Mouse (Mus musculus): Measurements from ENCODE around the gene Itk. TPM values are rescaled to one million over a fixed set of nuclear protein-coding genes. Genes with fewer than 3 reads are reported as not detected.

Gene Itk
- polyA plus RNA-seq, 1 experiment from 2014 or later: not detected

- H3K27me3 ChIP-seq (replicated peaks): no peaks in the 10 kb centered on the region
- no peak for ATAC-seq
- no peak overlapping the region for H3K4me2 ChIP-seq
- no peaks in the 10 kb centered on the region for H3K36me3 ChIP-seq
- H3K9ac ChIP-seq: no peak overlapping the region
- 81% methylated on average over 23 of the region's 23 CpGs for WGBS (ENCODE audit: insufficient replicate concordance)
- H3K4me3 ChIP-seq: no peak overlapping the region
- no peaks in the 10 kb centered on the region for H3K9me3 ChIP-seq (replicated peaks)
- H3K4me1 ChIP-seq: peaks cover 14% of the 10 kb centered on the region; the same call in 1 of the 2 replicates
- H3K27ac ChIP-seq: no peak overlapping the region
Observed at GRCm38 (mm10) chr11:46301579-46302248, 87.6 kb downstream of the Itk start.

DNA sequence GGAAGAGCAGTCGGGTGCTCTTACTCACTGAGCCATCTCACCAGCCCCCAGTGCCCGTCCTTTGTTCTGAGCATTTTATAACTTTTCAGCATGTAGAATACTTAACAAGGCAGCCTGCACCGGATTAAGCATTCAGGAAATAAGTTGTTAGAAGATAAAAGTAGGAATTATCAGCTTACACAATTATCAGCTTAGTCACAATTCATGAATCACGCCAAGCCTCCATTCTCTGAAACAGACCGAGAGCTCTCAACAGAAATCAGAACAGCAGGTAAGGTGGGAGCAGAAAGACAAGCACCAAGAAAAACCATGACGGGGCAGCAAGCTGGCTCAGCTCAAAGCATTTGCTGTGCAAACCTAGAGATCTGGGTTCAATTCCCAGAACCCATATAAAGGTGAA lies 89.4 kb downstream of the Itk start:
- ATAC-seq: no peak
- Histone ChIP-seq H3K36me3 (no peaks in the 10 kb centered on the region), H3K9ac (no peak overlapping the region), H3K27ac (no peak overlapping the region), H3K4me1 (peaks cover 14% of the 10 kb centered on the region; the same call in 1 of the 2 replicates), H3K27me3 (replicated peaks) (no peaks in the 10 kb centered on the region), H3K4me3 (no peak overlapping the region), H3K9me3 (replicated peaks) (no peaks in the 10 kb centered on the region), H3K4me2 (no peak overlapping the region)
- WGBS (ENCODE audit: insufficient replicate concordance): 42% methylated on average over 6 of the region's 6 CpGs

DNA sequence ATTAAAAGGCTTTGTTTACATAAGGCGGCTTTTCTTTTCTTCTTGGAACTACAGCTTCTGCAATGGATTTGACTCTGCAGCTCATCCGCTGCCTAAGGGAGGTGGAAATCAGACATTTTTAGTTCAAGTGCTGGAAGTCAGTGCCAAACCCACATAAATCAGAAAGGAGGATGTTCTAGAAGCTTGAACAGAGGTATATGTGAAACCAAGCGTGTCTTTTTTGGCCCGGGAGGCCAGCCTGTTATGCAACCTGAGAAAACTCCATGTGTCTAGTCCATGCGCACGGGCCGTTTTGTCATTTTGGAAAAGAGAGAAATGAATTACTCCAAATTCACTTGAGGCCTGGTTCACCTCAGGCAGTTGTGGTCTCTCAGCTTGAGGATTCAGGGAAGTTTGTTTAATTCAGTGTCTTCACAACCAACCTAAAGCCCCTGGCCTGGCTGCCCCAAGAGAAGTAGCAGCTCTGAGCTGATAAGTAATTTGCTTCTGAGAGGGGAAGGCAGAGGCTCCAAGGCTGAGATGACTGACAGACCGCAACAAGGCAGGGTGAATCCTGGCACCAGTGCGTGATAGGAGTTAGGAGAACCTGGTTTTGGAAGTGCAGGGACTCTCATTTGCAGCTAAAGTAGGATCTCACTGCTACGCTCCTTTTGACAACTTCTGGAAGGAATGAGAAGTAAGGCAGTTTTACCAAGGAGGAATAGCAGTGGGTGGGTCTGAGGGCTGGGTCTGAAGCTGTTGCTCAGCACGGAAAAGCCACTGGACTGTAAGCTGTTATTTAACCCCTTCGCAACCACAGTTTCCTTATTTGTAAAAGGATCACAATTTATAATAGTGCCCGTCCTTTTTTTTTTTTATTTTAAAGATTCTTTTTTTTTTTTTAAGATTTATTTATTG lies 90.2 kb downstream of the Itk start:
- H3K4me2 ChIP-seq: no peak overlapping the region
- H3K4me1 ChIP-seq: peaks cover 14% of the 10 kb centered on the region; the same call in 1 of the 2 replicates
- no peak overlapping the region for H3K4me3 ChIP-seq
- H3K27me3 ChIP-seq (replicated peaks): no peaks in the 10 kb centered on the region
- no peak overlapping the region for H3K9ac ChIP-seq
- no peaks in the 10 kb centered on the region for H3K36me3 ChIP-seq
- no peaks in the 10 kb centered on the region for H3K9me3 ChIP-seq (replicated peaks)
- ATAC-seq: no peak
- 56% methylated on average over 13 of the region's 13 CpGs for WGBS (ENCODE audit: insufficient replicate concordance)
- H3K27ac ChIP-seq: no peak overlapping the region

DNA sequence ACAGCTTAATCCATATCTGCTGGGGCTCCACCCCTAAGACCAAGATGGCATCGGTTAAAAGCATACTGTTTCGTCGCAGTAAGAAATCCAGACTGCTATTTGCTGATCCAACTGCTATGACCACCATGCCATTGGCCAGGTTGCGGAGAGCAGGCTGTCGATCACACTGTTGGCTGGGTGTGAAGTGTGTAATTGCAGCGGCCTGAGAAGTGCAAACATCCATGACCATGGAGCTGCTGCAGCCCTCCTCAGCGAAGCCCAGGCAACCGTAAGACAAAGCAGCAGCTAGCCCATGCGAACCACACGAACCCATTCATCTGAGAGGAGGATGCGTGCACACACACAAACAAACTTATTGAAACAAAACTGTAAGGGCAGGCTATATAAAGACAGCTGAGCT lies 94.9 kb downstream of the Itk start:
- Histone ChIP-seq H3K4me1 (peaks cover 13% of the 10 kb centered on the region; the same call in 1 of the 2 replicates), H3K4me2 (no peak overlapping the region), H3K27me3 (replicated peaks) (no peaks in the 10 kb centered on the region), H3K4me3 (no peak overlapping the region), H3K27ac (no peak overlapping the region), H3K9me3 (replicated peaks) (no peaks in the 10 kb centered on the region), H3K9ac (no peak overlapping the region), H3K36me3 (no peaks in the 10 kb centered on the region)
- WGBS (ENCODE audit: insufficient replicate concordance): 78% methylated on average over 11 of the region's 11 CpGs
- no peak for ATAC-seq

- H3K27ac ChIP-seq: no peak overlapping the region
- 69% methylated on average over 5 of the region's 5 CpGs for WGBS (ENCODE audit: insufficient replicate concordance)
- no peak overlapping the region for H3K4me2 ChIP-seq
- no peak overlapping the region for H3K9ac ChIP-seq
- no peaks in the 10 kb centered on the region for H3K9me3 ChIP-seq (replicated peaks)
- H3K4me1 ChIP-seq: 0 out of 2 replicates have a peak, but pooled peaks cover 5% of the 10 kb centered on the region
- no peaks in the 10 kb centered on the region for H3K27me3 ChIP-seq (replicated peaks)
- H3K4me3 ChIP-seq: no peak overlapping the region
- no peaks in the 10 kb centered on the region for H3K36me3 ChIP-seq
- no peak for ATAC-seq
Observed at GRCm38 (mm10) chr11:46293491-46293890, 95.8 kb downstream of the Itk start.

- Histone ChIP-seq H3K4me3 (no peak overlapping the region), H3K9me3 (replicated peaks) (no peaks in the 10 kb centered on the region), H3K4me2 (no peak overlapping the region), H3K9ac (no peak overlapping the region), H3K36me3 (no peaks in the 10 kb centered on the region), H3K27ac (no peak overlapping the region), H3K4me1 (0 out of 2 replicates have a peak, but pooled peaks cover 3% of the 10 kb centered on the region), H3K27me3 (replicated peaks) (no peaks in the 10 kb centered on the region)
- 0 out of 2 replicates have a peak, but pooled peaks have one; percentile 4 for ATAC-seq
- 61% methylated on average over 10 of the region's 10 CpGs for WGBS (ENCODE audit: insufficient replicate concordance)
Observed at GRCm38 (mm10) chr11:46290988-46291405, 98.3 kb downstream of the Itk start.

DNA sequence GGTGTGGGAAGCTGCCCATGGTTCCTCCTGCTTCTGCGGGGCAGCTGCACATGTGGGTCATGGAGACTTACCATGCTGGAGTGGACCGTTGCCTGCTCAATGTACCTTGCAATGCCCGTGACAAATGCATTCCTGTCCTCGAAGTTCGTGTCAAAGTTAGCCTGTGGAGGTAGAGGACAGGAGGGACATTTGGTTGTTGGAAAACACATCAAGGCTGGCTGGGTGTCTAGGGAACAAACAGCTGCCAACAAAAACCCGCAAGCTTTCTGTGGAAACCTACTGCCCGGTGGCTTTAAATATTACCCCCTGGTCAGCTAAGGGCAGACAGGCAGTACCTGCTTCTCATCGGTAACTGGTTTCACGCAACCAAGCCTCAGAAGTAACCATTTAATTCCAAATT lies 99.8 kb downstream of the Itk start:
- no peaks in the 10 kb centered on the region for H3K9me3 ChIP-seq (replicated peaks)
- no peaks in the 10 kb centered on the region for H3K36me3 ChIP-seq
- H3K4me3 ChIP-seq: no peak overlapping the region
- H3K9ac ChIP-seq: no peak overlapping the region
- no peak overlapping the region for H3K4me2 ChIP-seq
- H3K4me1 ChIP-seq: 0 out of 2 replicates have a peak, but pooled peaks cover 3% of the 10 kb centered on the region
- 73% methylated on average over 9 of the region's 9 CpGs for WGBS (ENCODE audit: insufficient replicate concordance)
- no peaks in the 10 kb centered on the region for H3K27me3 ChIP-seq (replicated peaks)
- no peak overlapping the region for H3K27ac ChIP-seq
- ATAC-seq: no peak

DNA sequence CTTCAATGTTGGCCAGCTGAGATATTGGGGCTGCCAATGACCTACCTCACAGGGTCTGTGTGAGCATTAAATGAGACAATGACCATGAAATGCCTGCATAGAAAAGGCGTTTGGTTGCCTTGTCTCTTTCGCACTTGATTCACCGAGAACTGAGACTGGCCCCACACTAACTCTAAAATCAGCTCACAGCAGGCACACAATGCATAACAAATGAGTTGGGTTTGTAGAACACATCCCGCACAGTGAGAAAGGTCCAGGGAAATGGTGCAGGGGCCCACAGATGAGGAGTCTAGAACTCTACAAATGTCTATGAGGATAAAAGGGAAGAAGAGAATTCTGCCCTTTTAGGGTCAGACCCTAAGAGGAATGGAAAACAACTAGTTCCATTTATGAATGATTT lies 100.3 kb downstream of the Itk start:
- 0 out of 2 replicates have a peak, but pooled peaks cover 3% of the 10 kb centered on the region for H3K4me1 ChIP-seq
- no peaks in the 10 kb centered on the region for H3K9me3 ChIP-seq (replicated peaks)
- 83% methylated on average over 4 of the region's 4 CpGs for WGBS (ENCODE audit: insufficient replicate concordance)
- no peak overlapping the region for H3K4me3 ChIP-seq
- no peak overlapping the region for H3K9ac ChIP-seq
- no peak overlapping the region for H3K27ac ChIP-seq
- H3K36me3 ChIP-seq: no peaks in the 10 kb centered on the region
- no peak for ATAC-seq
- no peaks in the 10 kb centered on the region for H3K27me3 ChIP-seq (replicated peaks)
- no peak overlapping the region for H3K4me2 ChIP-seq

DNA sequence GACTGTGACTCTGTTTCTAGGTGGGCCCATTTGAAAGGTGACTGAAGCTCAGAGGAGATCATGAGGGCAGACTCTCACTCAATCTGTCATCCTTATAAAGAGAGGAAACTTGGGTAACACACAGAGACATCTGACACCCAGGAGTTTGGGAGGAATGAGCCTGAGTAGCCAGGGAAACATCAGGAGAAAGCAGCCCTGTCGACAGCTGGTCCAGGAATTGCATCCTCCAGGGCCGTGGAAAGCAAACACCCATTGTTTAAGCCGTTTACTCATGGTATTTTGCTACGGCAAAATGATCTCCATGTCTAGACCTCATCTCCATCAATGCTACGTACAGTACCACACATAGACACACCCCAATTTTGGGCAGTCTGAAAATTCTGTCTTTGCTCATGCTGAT lies 101.2 kb downstream of the Itk start:
- H3K27me3 ChIP-seq (replicated peaks): no peaks in the 10 kb centered on the region
- H3K9me3 ChIP-seq (replicated peaks): no peaks in the 10 kb centered on the region
- H3K27ac ChIP-seq: no peak overlapping the region
- H3K4me3 ChIP-seq: no peak overlapping the region
- ATAC-seq: no peak
- H3K4me1 ChIP-seq: 0 out of 2 replicates have a peak, but pooled peaks cover 3% of the 10 kb centered on the region
- H3K4me2 ChIP-seq: no peak overlapping the region
- H3K36me3 ChIP-seq: no peaks in the 10 kb centered on the region
- WGBS (ENCODE audit: insufficient replicate concordance): 72% methylated on average over 5 of the region's 5 CpGs
- no peak overlapping the region for H3K9ac ChIP-seq

GRCm38 (mm10) chr11:46286803-46287202 lies 102.5 kb downstream of the Itk start:
- Histone ChIP-seq H3K4me3 (no peak overlapping the region), H3K4me2 (no peak overlapping the region), H3K27me3 (replicated peaks) (no peaks in the 10 kb centered on the region), H3K4me1 (0 out of 2 replicates have a peak, but pooled peaks cover 3% of the 10 kb centered on the region), H3K27ac (no peak overlapping the region), H3K9ac (no peak overlapping the region), H3K36me3 (no peaks in the 10 kb centered on the region; the same call in 1 of the 2 replicates), H3K9me3 (replicated peaks) (no peaks in the 10 kb centered on the region)
- WGBS (ENCODE audit: insufficient replicate concordance): 31% methylated on average over 6 of the region's 6 CpGs
- ATAC-seq: no peak

DNA sequence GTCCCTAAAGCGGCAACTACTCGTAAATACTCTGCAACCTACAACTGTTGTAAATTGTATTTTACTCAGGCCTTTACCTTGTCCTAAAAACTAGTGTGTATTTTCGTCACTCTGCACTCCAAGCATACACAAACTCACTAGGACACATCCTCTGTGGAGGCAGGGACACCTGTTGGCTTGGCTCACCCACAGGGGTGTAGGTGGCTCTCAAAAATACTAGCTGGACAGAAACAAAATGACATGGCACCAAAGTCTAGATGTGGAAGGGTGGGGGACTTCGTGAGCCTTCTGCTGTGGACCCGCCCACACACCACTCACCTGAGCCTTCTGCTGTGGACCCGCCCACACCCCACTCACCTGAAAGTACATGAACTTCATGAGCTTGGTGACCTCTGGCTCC lies 105.5 kb downstream of the Itk start:
- Histone ChIP-seq H3K36me3 (no peaks in the 10 kb centered on the region; the same call in 1 of the 2 replicates), H3K27me3 (replicated peaks) (no peaks in the 10 kb centered on the region), H3K4me2 (no peak overlapping the region), H3K9ac (no peak overlapping the region), H3K4me1 (0 out of 2 replicates have a peak, but pooled peaks cover 3% of the 10 kb centered on the region), H3K9me3 (replicated peaks) (no peaks in the 10 kb centered on the region), H3K4me3 (no peak overlapping the region), H3K27ac (no peak overlapping the region)
- WGBS (ENCODE audit: insufficient replicate concordance): 72% methylated on average over 6 of the region's 6 CpGs
- no peak for ATAC-seq

- H3K4me3 ChIP-seq: no peak overlapping the region
- no peak overlapping the region for H3K9ac ChIP-seq
- ATAC-seq: no peak
- no peaks in the 10 kb centered on the region for H3K27me3 ChIP-seq (replicated peaks)
- H3K27ac ChIP-seq: no peak overlapping the region
- H3K36me3 ChIP-seq: no peaks in the 10 kb centered on the region; the same call in 1 of the 2 replicates
- 77% methylated on average over 5 of the region's 5 CpGs for WGBS (ENCODE audit: insufficient replicate concordance)
- H3K4me1 ChIP-seq: 0 out of 2 replicates have a peak, but pooled peaks cover 3% of the 10 kb centered on the region
- H3K9me3 ChIP-seq (replicated peaks): no peaks in the 10 kb centered on the region
- H3K4me2 ChIP-seq: no peak overlapping the region
Observed at GRCm38 (mm10) chr11:46282612-46283011, 106.7 kb downstream of the Itk start.

Measured in liver, embryonic 12.5 days (tissue).